Mouse (Mus musculus): ENCODE data around the gene Slc25a39. TPM values are rescaled to one million over a fixed set of nuclear protein-coding genes. Genes with fewer than 3 reads are reported as not detected.
A peak's percentile ranks its signal among the peaks of the same experiment; 100 is the strongest.

The Slc25a39 gene
- polyA plus RNA-seq, 1 experiment: 1,456 TPM

DNA sequence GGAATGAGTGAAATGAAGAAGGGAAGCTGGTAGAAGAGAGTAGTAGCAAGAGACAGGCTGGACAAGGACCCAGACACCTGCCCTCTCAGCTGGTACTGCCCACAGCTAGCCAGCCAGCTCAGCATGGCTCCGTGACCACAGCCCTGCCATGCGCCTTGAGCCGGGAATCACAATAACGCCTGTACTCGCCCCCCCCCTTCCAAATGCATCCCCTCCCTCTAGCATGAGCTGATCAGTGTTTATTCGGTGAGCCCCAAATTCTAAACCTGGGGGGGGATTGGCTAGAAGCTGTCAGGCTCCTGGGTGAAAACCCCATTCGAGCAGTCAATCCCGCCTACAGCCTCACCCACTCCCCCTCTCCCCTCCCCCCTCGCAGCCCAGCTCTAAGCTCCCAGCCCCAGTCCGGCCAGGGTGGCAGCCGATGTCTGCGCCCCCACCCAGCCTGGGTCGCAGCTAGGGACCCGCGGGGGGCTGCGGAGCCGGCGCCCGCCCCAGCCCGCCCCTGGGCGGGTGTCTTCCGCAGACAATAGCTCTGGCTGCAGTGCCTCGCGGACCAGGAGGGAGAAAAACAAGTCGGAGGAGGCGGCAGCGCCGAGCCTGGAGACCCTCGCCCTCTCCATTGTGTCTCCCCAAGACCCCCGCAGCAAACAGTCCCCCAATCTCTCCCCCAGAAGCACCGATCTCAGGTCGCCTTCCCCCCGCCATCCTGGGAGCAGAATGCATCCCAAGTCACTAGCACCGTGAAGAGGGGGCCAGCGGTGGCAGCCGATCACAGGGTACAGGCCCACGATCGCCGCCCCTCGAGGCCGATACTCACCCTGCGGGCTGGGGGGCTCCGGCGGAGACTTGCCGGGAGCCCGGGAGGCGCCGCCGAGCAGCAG is 39.1 kb upstream of the Slc25a39 start:
- peaks cover 16% of the 10 kb centered on the region for H3K4me1 ChIP-seq (ENCODE audit: control insufficient read depth, insufficient read depth, low read length)

DNA sequence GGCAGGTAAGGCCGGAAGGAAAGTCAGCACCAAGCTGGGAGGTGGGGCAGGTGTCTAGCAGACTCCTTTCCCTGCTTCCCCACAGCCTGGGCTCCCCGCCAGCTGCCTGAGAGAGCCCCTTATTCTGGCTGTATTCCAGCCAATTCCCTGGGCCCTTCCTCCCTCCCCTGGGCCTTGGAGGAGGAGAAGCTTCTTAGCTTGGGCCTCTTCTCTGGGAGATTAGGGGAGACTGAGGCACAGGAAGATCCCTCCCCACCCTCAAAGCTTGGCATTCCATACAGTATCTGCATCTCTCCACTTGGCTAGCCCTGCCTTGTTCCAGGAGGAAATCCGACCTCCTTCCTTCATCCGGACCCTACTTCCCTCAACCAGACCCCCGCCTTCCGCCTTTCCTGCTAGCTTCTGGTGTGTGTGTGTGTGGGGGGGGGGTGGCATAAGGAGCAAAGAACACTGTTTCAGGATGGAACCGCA is 38.2 kb upstream of the Slc25a39 start:
- Histone ChIP-seq H3K27ac (ENCODE audit: control insufficient read depth, insufficient read depth, low read depth, low read length) (no peak overlapping the region), H3K36me3 (ENCODE audit: control insufficient read depth, insufficient read depth, low read length) (no peaks in the 10 kb centered on the region), H3K4me1 (ENCODE audit: control insufficient read depth, insufficient read depth, low read length) (peaks cover 16% of the 10 kb centered on the region), H3K27me3 (ENCODE audit: control insufficient read depth, insufficient read depth, low read length) (no peaks in the 10 kb centered on the region), H3K4me3 (ENCODE audit: control insufficient read depth, low read depth, low read length) (no peak overlapping the region)
- no peak for TF ChIP-seq CTCF (IDR thresholded peaks at IDR 0.05; ENCODE audit: control insufficient read depth, insufficient read depth, insufficient replicate concordance, low read depth, low read length)
- TF ChIP-seq POLR2A (IDR thresholded peaks at IDR 0.05; ENCODE audit: control insufficient read depth, low read depth, low read length): no peak

More for the DNA sequence above, 39.1 kb upstream of the Slc25a39 start:
- Histone ChIP-seq H3K4me3 (ENCODE audit: control insufficient read depth, low read depth, low read length) (peak overlapping the region; percentile 71), H3K27me3 (ENCODE audit: control insufficient read depth, insufficient read depth, low read length) (no peaks in the 10 kb centered on the region), H3K36me3 (ENCODE audit: control insufficient read depth, insufficient read depth, low read length) (no peaks in the 10 kb centered on the region), H3K27ac (ENCODE audit: control insufficient read depth, insufficient read depth, low read depth, low read length) (no peak overlapping the region)
- TF ChIP-seq POLR2A (IDR thresholded peaks at IDR 0.05; ENCODE audit: control insufficient read depth, low read depth, low read length): no peak

DNA sequence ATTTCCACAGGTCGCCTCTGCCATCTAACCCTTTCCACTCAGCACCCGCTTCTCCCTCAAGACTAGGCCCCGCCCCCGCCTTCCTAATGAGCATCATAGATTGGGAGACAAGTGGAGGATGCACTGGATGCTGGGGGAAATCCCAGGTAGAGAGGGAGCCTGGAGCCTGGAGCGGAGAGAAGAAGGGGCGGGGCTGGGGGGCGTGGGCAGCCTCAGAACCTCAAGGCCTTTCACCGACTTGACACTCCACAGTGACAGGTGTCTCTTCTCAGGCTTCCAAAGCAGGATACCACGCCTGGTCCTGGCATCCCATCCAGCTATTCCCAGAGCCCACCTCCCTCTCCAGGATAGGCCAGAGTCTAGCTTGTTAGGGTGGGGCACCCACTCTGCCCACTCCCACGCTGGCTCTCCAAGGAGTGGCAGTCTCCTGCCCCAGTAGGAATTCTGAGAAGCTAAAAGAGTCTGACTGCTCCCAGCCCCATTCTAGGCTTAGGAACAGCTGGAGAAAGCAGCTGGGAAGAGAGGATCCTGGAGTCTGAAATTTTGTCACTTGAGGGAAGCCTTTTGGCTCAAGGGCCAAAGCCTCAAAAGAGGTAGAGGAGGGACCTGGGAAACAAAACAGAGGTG is 37.6 kb upstream of the Slc25a39 start:
- H3K4me1 ChIP-seq (ENCODE audit: control insufficient read depth, insufficient read depth, low read length): peaks cover 16% of the 10 kb centered on the region
- no peaks in the 10 kb centered on the region for H3K36me3 ChIP-seq (ENCODE audit: control insufficient read depth, insufficient read depth, low read length)
- no peak for TF ChIP-seq CTCF (IDR thresholded peaks at IDR 0.05; ENCODE audit: control insufficient read depth, insufficient read depth, insufficient replicate concordance, low read depth, low read length)
- no peak for TF ChIP-seq POLR2A (IDR thresholded peaks at IDR 0.05; ENCODE audit: control insufficient read depth, low read depth, low read length)
- H3K27me3 ChIP-seq (ENCODE audit: control insufficient read depth, insufficient read depth, low read length): no peaks in the 10 kb centered on the region
- H3K4me3 ChIP-seq (ENCODE audit: control insufficient read depth, low read depth, low read length): no peak overlapping the region
- H3K27ac ChIP-seq (ENCODE audit: control insufficient read depth, insufficient read depth, low read depth, low read length): no peak overlapping the region

DNA sequence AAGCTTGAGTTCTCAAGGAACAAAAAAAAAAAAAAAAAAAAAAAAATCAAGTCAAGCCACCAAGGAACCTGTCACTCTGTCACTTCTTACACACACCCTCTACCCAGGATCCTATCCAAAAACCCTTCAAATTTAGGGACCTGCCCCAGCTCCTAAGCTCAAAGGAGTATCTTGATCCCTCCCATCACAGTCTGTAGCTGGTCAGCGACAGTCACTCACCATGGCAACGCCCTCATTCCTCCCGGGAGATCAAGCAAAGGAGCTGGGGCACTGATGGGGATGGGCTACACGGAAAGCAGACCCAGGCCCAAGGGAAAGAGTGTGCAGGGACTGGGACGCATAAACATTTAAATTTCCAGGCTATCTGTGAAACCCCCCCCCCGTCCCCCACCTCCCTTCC is 37.0 kb upstream of the Slc25a39 start:
- no peak for TF ChIP-seq CTCF (IDR thresholded peaks at IDR 0.05; ENCODE audit: control insufficient read depth, insufficient read depth, insufficient replicate concordance, low read depth, low read length)
- TF ChIP-seq POLR2A (IDR thresholded peaks at IDR 0.05; ENCODE audit: control insufficient read depth, low read depth, low read length): no peak
- H3K36me3 ChIP-seq (ENCODE audit: control insufficient read depth, insufficient read depth, low read length): no peaks in the 10 kb centered on the region
- H3K4me3 ChIP-seq (ENCODE audit: control insufficient read depth, low read depth, low read length): no peak overlapping the region
- no peaks in the 10 kb centered on the region for H3K27me3 ChIP-seq (ENCODE audit: control insufficient read depth, insufficient read depth, low read length)
- H3K27ac ChIP-seq (ENCODE audit: control insufficient read depth, insufficient read depth, low read depth, low read length): no peak overlapping the region
- peaks cover 16% of the 10 kb centered on the region for H3K4me1 ChIP-seq (ENCODE audit: control insufficient read depth, insufficient read depth, low read length)

DNA sequence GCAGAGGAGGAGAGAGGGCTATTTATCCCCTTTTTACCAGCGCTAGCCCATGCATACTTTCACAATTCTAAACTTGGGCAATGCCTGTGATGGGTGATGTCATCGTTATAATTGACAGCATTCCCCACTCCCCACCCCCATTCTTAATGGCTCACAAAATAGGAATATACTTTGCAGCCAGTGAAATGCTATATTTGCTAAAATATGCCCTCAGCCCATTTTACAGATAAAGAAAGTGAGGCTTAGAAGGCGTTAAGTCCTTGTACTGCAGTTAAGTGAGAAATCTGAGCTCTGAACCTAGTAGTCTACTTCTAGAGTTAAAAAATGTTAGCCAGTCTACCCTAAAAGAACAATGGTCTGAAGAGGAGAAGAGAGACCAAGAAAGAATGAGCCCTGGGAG is 36.6 kb upstream of the Slc25a39 start:
- Histone ChIP-seq H3K27ac (ENCODE audit: control insufficient read depth, insufficient read depth, low read depth, low read length) (no peak overlapping the region), H3K4me3 (ENCODE audit: control insufficient read depth, low read depth, low read length) (no peak overlapping the region), H3K36me3 (ENCODE audit: control insufficient read depth, insufficient read depth, low read length) (no peaks in the 10 kb centered on the region), H3K4me1 (ENCODE audit: control insufficient read depth, insufficient read depth, low read length) (peaks cover 16% of the 10 kb centered on the region), H3K27me3 (ENCODE audit: control insufficient read depth, insufficient read depth, low read length) (no peaks in the 10 kb centered on the region)
- no peak for TF ChIP-seq POLR2A (IDR thresholded peaks at IDR 0.05; ENCODE audit: control insufficient read depth, low read depth, low read length)
- no peak for TF ChIP-seq CTCF (IDR thresholded peaks at IDR 0.05; ENCODE audit: control insufficient read depth, insufficient read depth, insufficient replicate concordance, low read depth, low read length)

DNA sequence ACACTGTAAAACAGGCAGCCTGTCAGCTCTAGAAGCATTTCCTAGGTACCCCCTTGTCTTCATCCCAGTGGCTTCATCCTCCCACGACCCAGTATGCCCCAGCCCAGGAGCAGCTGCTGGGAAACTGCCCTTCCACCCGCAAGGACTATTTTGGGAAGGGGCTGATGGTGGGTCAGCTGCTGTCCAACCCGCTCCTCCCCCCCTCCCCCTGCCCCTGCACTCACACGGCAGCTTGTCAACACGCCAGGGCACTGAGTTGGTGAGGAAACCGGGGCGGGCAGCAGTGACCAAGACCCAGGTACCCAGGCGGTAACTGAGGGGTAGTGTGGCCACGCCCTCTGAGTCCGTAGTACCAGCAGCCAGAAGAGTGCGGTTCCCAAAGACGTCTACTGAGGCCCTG is 36.0 kb upstream of the Slc25a39 start:
- Histone ChIP-seq H3K36me3 (ENCODE audit: control insufficient read depth, insufficient read depth, low read length) (no peaks in the 10 kb centered on the region), H3K4me3 (ENCODE audit: control insufficient read depth, low read depth, low read length) (no peak overlapping the region)

DNA sequence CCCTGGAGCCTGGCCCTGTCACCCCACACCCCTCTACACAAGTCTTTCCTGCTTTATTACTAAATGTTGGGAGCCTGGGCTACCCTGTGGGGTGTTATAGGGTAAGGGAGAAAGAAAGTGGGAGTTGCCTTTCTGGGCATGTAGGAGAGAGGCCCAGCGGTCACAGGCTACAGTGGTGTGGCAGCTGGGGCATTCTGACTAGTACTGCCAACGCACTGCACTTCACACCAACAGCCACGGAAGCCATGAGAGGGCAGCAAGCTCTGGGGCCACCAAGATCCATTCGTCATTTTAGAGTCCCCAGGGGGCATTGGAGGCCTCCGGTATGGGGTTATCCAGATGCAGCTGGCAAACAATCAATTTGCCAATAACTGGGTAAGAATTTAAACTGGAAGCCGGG is 34.3 kb upstream of the Slc25a39 start:
- no peak overlapping the region for H3K27ac ChIP-seq (ENCODE audit: control insufficient read depth, insufficient read depth, low read depth, low read length)
- peaks cover 22% of the 10 kb centered on the region for H3K4me1 ChIP-seq (ENCODE audit: control insufficient read depth, insufficient read depth, low read length)
- H3K4me3 ChIP-seq (ENCODE audit: control insufficient read depth, low read depth, low read length): no peak overlapping the region
- no peaks in the 10 kb centered on the region for H3K36me3 ChIP-seq (ENCODE audit: control insufficient read depth, insufficient read depth, low read length)
- H3K27me3 ChIP-seq (ENCODE audit: control insufficient read depth, insufficient read depth, low read length): no peaks in the 10 kb centered on the region
- TF ChIP-seq CTCF (IDR thresholded peaks at IDR 0.05; ENCODE audit: control insufficient read depth, insufficient read depth, insufficient replicate concordance, low read depth, low read length) (no peak), POLR2A (IDR thresholded peaks at IDR 0.05; ENCODE audit: control insufficient read depth, low read depth, low read length) (no peak)

More for the DNA sequence above, 36.0 kb upstream of the Slc25a39 start:
- Histone ChIP-seq H3K27ac (ENCODE audit: control insufficient read depth, insufficient read depth, low read depth, low read length) (no peak overlapping the region), H3K4me1 (ENCODE audit: control insufficient read depth, insufficient read depth, low read length) (peaks cover 17% of the 10 kb centered on the region), H3K27me3 (ENCODE audit: control insufficient read depth, insufficient read depth, low read length) (no peaks in the 10 kb centered on the region)
- TF ChIP-seq CTCF (IDR thresholded peaks at IDR 0.05; ENCODE audit: control insufficient read depth, insufficient read depth, insufficient replicate concordance, low read depth, low read length) (no peak), POLR2A (IDR thresholded peaks at IDR 0.05; ENCODE audit: control insufficient read depth, low read depth, low read length) (no peak)

All from testis, adult 2 months (tissue).